Mouse (Mus musculus) left cerebral cortex, adult 11 months (tissue): ENCODE data around the gene Skp2.

Experiments
- DNase-seq: peaks from one replicate; pipeline ENCODE4 v3.0.0; 2022; ENCODE audit warnings: low spot score

Gene Skp2

GRCm38 (mm10) chr15:9074671-9075070, 80.6 kb downstream of the Skp2 start:
- no peak for DNase-seq

GRCm38 (mm10) chr15:9074139-9074538, 81.1 kb downstream of the Skp2 start:
- DNase-seq = no peak

DNA sequence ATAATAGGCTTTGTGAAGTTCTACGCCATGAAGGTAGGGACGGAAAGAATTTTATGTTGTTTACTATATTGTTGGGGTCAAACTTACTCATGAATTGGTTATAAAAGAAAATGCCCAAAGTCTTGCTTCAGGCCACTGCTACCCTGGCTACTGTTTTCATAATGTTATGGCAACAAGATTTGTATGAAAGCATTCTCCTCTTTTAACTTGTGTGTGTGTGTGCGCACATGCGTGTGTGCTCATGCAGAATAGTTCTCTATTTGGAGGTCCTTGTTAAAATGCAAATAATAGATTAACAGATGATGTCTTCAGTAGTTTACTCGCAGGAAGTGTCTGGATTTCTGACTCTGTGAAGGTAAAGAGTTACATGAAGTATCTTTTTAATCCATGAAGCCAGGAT, 81.5 kb downstream of the Skp2 start:
- DNase-seq = no peak

DNA sequence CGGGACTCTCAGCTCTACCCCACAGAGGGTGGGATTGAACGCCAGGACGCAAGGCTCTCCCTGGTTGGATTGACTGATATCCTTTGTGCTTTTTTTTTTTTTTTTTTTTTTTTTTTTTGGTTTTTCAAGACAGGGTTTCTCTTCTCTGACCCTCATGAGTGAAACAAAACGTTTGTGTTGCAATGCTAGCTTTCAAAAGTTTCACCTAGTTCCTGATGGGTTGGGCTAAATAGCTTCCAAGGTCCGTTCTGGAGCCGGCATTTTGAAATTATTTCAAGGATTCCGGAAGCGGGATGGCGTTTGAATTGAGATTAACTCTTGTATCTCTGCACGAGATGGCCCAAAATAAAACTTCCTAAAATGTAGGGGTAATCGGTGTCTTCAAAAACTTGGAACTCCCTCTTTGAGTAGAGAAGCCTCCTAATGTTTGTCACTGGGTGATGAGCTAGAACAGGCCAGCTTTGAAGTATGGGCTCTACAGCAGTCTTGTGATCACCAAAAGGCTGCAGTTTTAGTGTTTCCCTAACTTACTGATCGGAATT, 82.1 kb downstream of the Skp2 start:
- no peak for DNase-seq

GRCm38 (mm10) chr15:9072630-9073029, 82.6 kb downstream of the Skp2 start:
- no peak for DNase-seq

GRCm38 (mm10) chr15:9071556-9072544, 83.4 kb downstream of the Skp2 start:
- DNase-seq = no peak

- peak; percentile 97 for DNase-seq
Measured at GRCm38 (mm10) chr15:9070912-9071555, 84.2 kb downstream of the Skp2 start, which contains the start of gene Nadk2. Nadk2 (plus strand) TSS chr15:9071260.

DNA sequence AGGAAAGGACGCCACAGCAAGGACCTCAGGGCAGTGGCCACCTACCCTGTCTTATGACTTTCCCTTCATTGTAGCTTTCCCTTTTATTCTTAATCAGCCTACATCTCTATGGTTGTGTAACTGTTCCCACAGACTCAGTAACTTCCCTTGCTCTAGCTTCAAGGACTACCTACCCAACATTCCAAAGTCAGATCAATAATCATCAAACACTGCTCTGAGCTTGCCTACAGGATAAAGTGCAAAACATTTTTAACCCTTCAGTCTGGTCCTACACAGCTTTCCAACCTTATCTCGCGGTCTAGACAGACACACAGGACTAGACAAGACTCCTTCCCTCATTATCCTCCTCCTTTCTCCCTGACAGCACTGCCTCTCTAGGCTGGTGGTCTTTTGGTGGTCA, 84.9 kb downstream of the Skp2 start:
- DNase-seq = no peak

- no peak for DNase-seq
Measured at GRCm38 (mm10) chr15:9068881-9069280, 86.3 kb downstream of the Skp2 start.
